Mouse (Mus musculus): ENCODE results near the gene Faim2.

- TF ChIP-seq POLR2A (IDR thresholded peaks at IDR 0.05; ENCODE audit: insufficient read depth, low read depth, low read length) (no peak), CTCF (IDR thresholded peaks at IDR 0.05) (no peak)
Observed at GRCm38 (mm10) chr15:99497527-99498242, 30.3 kb downstream of the Faim2 start.
